Mouse (Mus musculus) embryonic facial prominence, embryonic 13.5 days (tissue): ENCODE data around the gene Spata2. TPM values are rescaled to one million over a fixed set of nuclear protein-coding genes. Genes with fewer than 3 reads are reported as not detected.

Source experiments
- ATAC-seq: fragments of 200-750 bp; cut with Nextera tagmentation; 2 replicates; pipeline ENCODE4 v1.8.0; 2017; ENCODE audit warnings: low read depth; ENCODE audit not compliant: insufficient number of reproducible peaks, insufficient read depth, low FRiP score, low TSS enrichment
- H3K27ac ChIP-seq: fragments of 300-500 bp; sonication (generic); 2 replicates; pipeline ENCODE4 v1.5.1; 2015; ENCODE audit warnings: moderate library complexity, mild to moderate bottlenecking, inconsistent platforms
- H3K27me3 ChIP-seq: fragments of 300-500 bp; sonication (generic); 2 replicates; pipeline ENCODE4 v1.6.1; 2015; ENCODE audit warnings: mild to moderate bottlenecking, inconsistent platforms
- H3K36me3 ChIP-seq: fragments of 300-500 bp; sonication (generic); 2 replicates; pipeline ENCODE4 v1.6.1; 2015; ENCODE audit warnings: mild to moderate bottlenecking, inconsistent platforms
- H3K4me1 ChIP-seq: fragments of 300-500 bp; sonication (generic); 2 replicates; pipeline ENCODE4 v1.6.1; 2015; ENCODE audit warnings: inconsistent platforms
- H3K4me2 ChIP-seq: fragments of 300-500 bp; sonication (generic); 2 replicates; pipeline ENCODE4 v1.6.1; 2015; ENCODE audit warnings: moderate library complexity, mild to moderate bottlenecking, inconsistent platforms
- H3K4me3 ChIP-seq: fragments of 300-500 bp; sonication (generic); 2 replicates; pipeline ENCODE4 v1.5.1; 2015; ENCODE audit warnings: mild to moderate bottlenecking, inconsistent platforms
- H3K9ac ChIP-seq: fragments of 300-500 bp; sonication (generic); 2 replicates; pipeline ENCODE4 v1.6.1; 2015; ENCODE audit warnings: mild to moderate bottlenecking, inconsistent platforms
- H3K9me3 ChIP-seq: fragments of 300-500 bp; sonication (generic); 2 replicates; pipeline ENCODE4 v1.6.1; 2016; ENCODE audit warnings: inconsistent platforms
- whole genome bisulfite sequencing: fragments of 180-500 bp; shearing (Covaris S2); methylation state at CpG from one replicate; pipeline ENCODE4 v1.1.7; 2015; ENCODE audit warnings: mixed read lengths; 5-methylcytosine and 5-hydroxymethylcytosine counted together
- polyA plus RNA-seq: library from polyadenylated mRNA; unstranded; fragments of >200 nt; fragmentation: Nextera tagmentation; extraction: Ambion mirVana; gene quantifications from 2 replicates; pipeline ENCODE4 v1.2.1, GENCODE M21; 2015

Gene Spata2
- polyA plus RNA-seq, 1 experiment from 2014 or later = 15.4 TPM

- Histone ChIP-seq H3K9ac (no peak overlapping the region), H3K27me3 (no peaks in the 10 kb centered on the region), H3K9me3 (no peaks in the 10 kb centered on the region), H3K4me3 (no peak overlapping the region), H3K27ac (no peak overlapping the region), H3K4me2 (no peak overlapping the region), H3K36me3 (peaks cover 43% of the 10 kb centered on the region), H3K4me1 (peaks cover 24% of the 10 kb centered on the region)
- WGBS = 89% methylated on average over 6 of the region's 6 CpGs
- no peak for ATAC-seq
Measured at GRCm38 (mm10) chr2:167487551-167487950, 5.1 kb downstream of the Spata2 start.

- Histone ChIP-seq H3K9ac (no peak overlapping the region), H3K4me1 (peaks cover 18% of the 10 kb centered on the region), H3K4me2 (no peak overlapping the region), H3K27me3 (no peaks in the 10 kb centered on the region), H3K9me3 (no peaks in the 10 kb centered on the region), H3K4me3 (no peak overlapping the region), H3K36me3 (peaks cover 49% of the 10 kb centered on the region), H3K27ac (no peak overlapping the region)
- no peak for ATAC-seq
- 79% methylated on average over 4 of the region's 4 CpGs for WGBS
Measured at GRCm38 (mm10) chr2:167486573-167486972, 6.1 kb downstream of the Spata2 start.

- Histone ChIP-seq H3K4me1 (peaks cover 10% of the 10 kb centered on the region), H3K36me3 (peaks cover 49% of the 10 kb centered on the region), H3K9me3 (no peaks in the 10 kb centered on the region), H3K27me3 (no peaks in the 10 kb centered on the region), H3K4me2 (no peak overlapping the region), H3K4me3 (no peak overlapping the region), H3K9ac (peak overlapping the region; percentile 16; the same call in 1 of the 2 replicates), H3K27ac (no peak overlapping the region)
- 84% methylated on average over 7 of the region's 7 CpGs for WGBS
- ATAC-seq = no peak
Measured at GRCm38 (mm10) chr2:167485501-167486377, 6.9 kb downstream of the Spata2 start.

GRCm38 (mm10) chr2:167484932-167485331 lies 7.8 kb downstream of the Spata2 start:
- ATAC-seq = no peak
- Histone ChIP-seq H3K27ac (no peak overlapping the region), H3K9ac (no peak overlapping the region), H3K4me3 (no peak overlapping the region), H3K9me3 (no peaks in the 10 kb centered on the region), H3K27me3 (no peaks in the 10 kb centered on the region), H3K4me1 (0 out of 2 replicates have a peak, but pooled peaks cover 2% of the 10 kb centered on the region), H3K4me2 (no peak overlapping the region), H3K36me3 (peaks cover 52% of the 10 kb centered on the region)
- WGBS = 93% methylated on average over 11 of the region's 11 CpGs

- Histone ChIP-seq H3K27ac (no peak overlapping the region), H3K9me3 (no peaks in the 10 kb centered on the region), H3K4me2 (no peak overlapping the region), H3K4me1 (0 out of 2 replicates have a peak, but pooled peaks cover 2% of the 10 kb centered on the region), H3K27me3 (no peaks in the 10 kb centered on the region), H3K4me3 (no peak overlapping the region), H3K36me3 (peaks cover 52% of the 10 kb centered on the region), H3K9ac (no peak overlapping the region)
- 94% methylated on average over 24 of the region's 24 CpGs for WGBS
- no peak for ATAC-seq
Measured at GRCm38 (mm10) chr2:167483827-167484410, 8.8 kb downstream of the Spata2 start.

GRCm38 (mm10) chr2:167483081-167483826 lies 9.4 kb downstream of the Spata2 start:
- H3K4me3 ChIP-seq = no peak overlapping the region
- no peak for ATAC-seq
- H3K9ac ChIP-seq = no peak overlapping the region
- WGBS = 91% methylated on average over 27 of the region's 27 CpGs
- no peaks in the 10 kb centered on the region for H3K27me3 ChIP-seq
- H3K4me2 ChIP-seq = no peak overlapping the region
- H3K27ac ChIP-seq = no peak overlapping the region
- no peaks in the 10 kb centered on the region for H3K9me3 ChIP-seq
- H3K36me3 ChIP-seq = peaks cover 48% of the 10 kb centered on the region
- no peaks in the 10 kb centered on the region for H3K4me1 ChIP-seq

- no peak overlapping the region for H3K9ac ChIP-seq
- no peaks in the 10 kb centered on the region for H3K4me1 ChIP-seq
- H3K36me3 ChIP-seq = peaks cover 48% of the 10 kb centered on the region
- WGBS = 90% methylated on average over 4 of the region's 4 CpGs
- no peak overlapping the region for H3K27ac ChIP-seq
- H3K4me3 ChIP-seq = no peak overlapping the region
- ATAC-seq = no peak
- H3K27me3 ChIP-seq = no peaks in the 10 kb centered on the region
- no peaks in the 10 kb centered on the region for H3K9me3 ChIP-seq
- H3K4me2 ChIP-seq = no peak overlapping the region
Measured at GRCm38 (mm10) chr2:167482681-167483080, 10.0 kb downstream of the Spata2 start.

- Histone ChIP-seq H3K27me3 (no peaks in the 10 kb centered on the region), H3K9me3 (no peaks in the 10 kb centered on the region), H3K27ac (no peak overlapping the region), H3K4me1 (peaks cover 16% of the 10 kb centered on the region), H3K36me3 (peaks cover 50% of the 10 kb centered on the region), H3K4me3 (no peak overlapping the region), H3K4me2 (no peak overlapping the region), H3K9ac (no peak overlapping the region)
- 93% methylated on average over 1 of the region's 1 CpGs for WGBS
- ATAC-seq = no peak
Measured at GRCm38 (mm10) chr2:167479501-167479900, 13.2 kb downstream of the Spata2 start.

- Histone ChIP-seq H3K9ac (no peak overlapping the region), H3K36me3 (peaks cover 50% of the 10 kb centered on the region), H3K27me3 (no peaks in the 10 kb centered on the region), H3K4me1 (peaks cover 16% of the 10 kb centered on the region), H3K4me3 (no peak overlapping the region), H3K9me3 (no peaks in the 10 kb centered on the region), H3K27ac (no peak overlapping the region), H3K4me2 (no peak overlapping the region)
- ATAC-seq = no peak
- WGBS = 50% methylated on average over 2 of the region's 2 CpGs
Measured at GRCm38 (mm10) chr2:167478128-167478527, 14.6 kb downstream of the Spata2 start.

- H3K4me2 ChIP-seq = no peak overlapping the region
- peak overlapping the region; percentile 58 for H3K27ac ChIP-seq
- H3K9me3 ChIP-seq = no peaks in the 10 kb centered on the region
- H3K9ac ChIP-seq = peak overlapping the region; percentile 55; the same call in 1 of the 2 replicates
- peaks cover 50% of the 10 kb centered on the region for H3K36me3 ChIP-seq
- no peaks in the 10 kb centered on the region for H3K27me3 ChIP-seq
- WGBS = 69% methylated on average over 4 of the region's 4 CpGs
- no peak overlapping the region for H3K4me3 ChIP-seq
- peaks cover 16% of the 10 kb centered on the region for H3K4me1 ChIP-seq
- no peak for ATAC-seq
Measured at GRCm38 (mm10) chr2:167476762-167477161, 15.9 kb downstream of the Spata2 start.

- Histone ChIP-seq H3K9ac (peak overlapping the region; percentile 55; the same call in 1 of the 2 replicates), H3K36me3 (peaks cover 55% of the 10 kb centered on the region), H3K9me3 (no peaks in the 10 kb centered on the region), H3K27ac (peak overlapping the region; percentile 72), H3K4me1 (peaks cover 16% of the 10 kb centered on the region), H3K4me3 (no peak overlapping the region), H3K27me3 (no peaks in the 10 kb centered on the region), H3K4me2 (no peak overlapping the region)
- 27% methylated on average over 7 of the region's 7 CpGs for WGBS
- ATAC-seq = 0 out of 2 replicates have a peak, but pooled peaks have one; percentile 21
Measured at GRCm38 (mm10) chr2:167476200-167476688, 16.4 kb downstream of the Spata2 start.
